Mouse (Mus musculus): ENCODE measurements at regions not wholly inside any gene's neighbourhood (a gene's known extent, or its start where the extent isn't known, plus 50 kb on each side); places are given as distances from the start of the nearest gene placed in this dataset.
"Not testable (repeated sequence)": the region's sequence is repeated elsewhere in the genome, so short reads cannot be mapped to it uniquely, and the experiment has no call there.

GRCm38 (mm10) chr12:63805458-63805857, 669.0 kb downstream of the Fscb start:
- DNase-seq (ENCODE audit: low read depth): peak; percentile 74

GRCm38 (mm10) chr12:63804008-63804407, 670.5 kb downstream of the Fscb start:
- no peak for TF ChIP-seq POLR2A (IDR thresholded peaks at IDR 0.05; ENCODE audit: borderline replicate concordance, extremely low read depth, insufficient read depth, insufficient read length, poor library complexity, severe bottlenecking)
- no peak for TF ChIP-seq CTCF (IDR thresholded peaks at IDR 0.05; ENCODE audit: borderline replicate concordance, extremely low read depth, insufficient read depth, insufficient read length)
- DNase-seq (ENCODE audit: low read depth): peak; percentile 73

More at GRCm38 (mm10) chr12:63805458-63805857, 669.0 kb downstream of the Fscb start:
- no peak for TF ChIP-seq CTCF (IDR thresholded peaks at IDR 0.05; ENCODE audit: borderline replicate concordance, extremely low read depth, insufficient read depth, insufficient read length)

GRCm38 (mm10) chr12:63791667-63792066, 682.8 kb downstream of the Fscb start:
- TF ChIP-seq POLR2A (IDR thresholded peaks at IDR 0.05; ENCODE audit: borderline replicate concordance, extremely low read depth, insufficient read depth, insufficient read length, poor library complexity, severe bottlenecking) (no peak), CTCF (IDR thresholded peaks at IDR 0.05; ENCODE audit: borderline replicate concordance, extremely low read depth, insufficient read depth, insufficient read length) (no peak)
- DNase-seq (ENCODE audit: low read depth): peak; percentile 72

- TF ChIP-seq POLR2A (IDR thresholded peaks at IDR 0.05; ENCODE audit: borderline replicate concordance, extremely low read depth, insufficient read depth, insufficient read length, poor library complexity, severe bottlenecking) (no peak), CTCF (IDR thresholded peaks at IDR 0.05; ENCODE audit: borderline replicate concordance, extremely low read depth, insufficient read depth, insufficient read length) (no peak)
Measured at GRCm38 (mm10) chr12:63777874-63778273, 696.6 kb downstream of the Fscb start.

GRCm38 (mm10) chr12:63761073-63761472, 713.4 kb downstream of the Fscb start:
- not testable (repeated sequence) for DNase-seq (ENCODE audit: low read depth)

More at GRCm38 (mm10) chr12:63777874-63778273, 696.6 kb downstream of the Fscb start:
- DNase-seq (ENCODE audit: low read depth): no peak
